Mouse (Mus musculus) adrenal gland, postnatal 14 days (tissue): Measurements from ENCODE around the gene Fbxo6. TPM values are rescaled to one million over a fixed set of nuclear protein-coding genes. Genes with fewer than 3 reads are reported as not detected.
"Not testable (repeated sequence)": the region's sequence is repeated elsewhere in the genome, so short reads cannot be mapped to it uniquely, and the experiment has no call there.

Experiments
- DNase-seq: peaks from one replicate; pipeline ENCODE4 v3.0.0; 2021; ENCODE audit warnings: mixed read lengths
- long read RNA-seq, 2 experiments: library from polyadenylated mRNA; stranded (forward); transcript quantifications; one replicate each; pipeline ENCODE4 v2.0.0; 2021
- total RNA-seq: library from RNA; stranded (reverse); gene quantifications from 2 replicates; pipeline ENCODE4 v1.2.3, GENCODE M21; 2021

Gene Fbxo6
- 30.7 and 31.0 TPM in 2 replicates for total RNA-seq
- long read RNA-seq, experiment 1, transcript Fbxo6-202 (6 exons, 1,163 nt): minor isoform, 10 of 66 reads
- long read RNA-seq, experiment 1, transcript Fbxo6-201 (6 exons, 1,346 nt): minor isoform, 13 of 66 reads
- long read RNA-seq, experiment 1, transcript Fbxo6-206 (6 exons, 811 nt): major isoform, 26 of 66 reads
- long read RNA-seq, experiment 1, transcript Fbxo6-208 (6 exons, 1,240 nt): minor isoform, 9 of 66 reads
- long read RNA-seq, experiment 1, partial matches to known transcripts: 0 of 66 reads
- long read RNA-seq, experiment 1, other reads (novel, unspliced or antisense): 4 of 66 reads
- long read RNA-seq, experiment 2, transcript Fbxo6-202 (6 exons, 1,163 nt): minor isoform, 5 of 40 reads
- long read RNA-seq, experiment 2, transcript Fbxo6-201 (6 exons, 1,346 nt): major isoform, 18 of 40 reads
- long read RNA-seq, experiment 2, transcript Fbxo6-206 (6 exons, 811 nt): minor isoform, 12 of 40 reads
- long read RNA-seq, experiment 2, partial matches to known transcripts: 0 of 40 reads
- long read RNA-seq, experiment 2, other reads (novel, unspliced or antisense): 1 of 40 reads

DNA sequence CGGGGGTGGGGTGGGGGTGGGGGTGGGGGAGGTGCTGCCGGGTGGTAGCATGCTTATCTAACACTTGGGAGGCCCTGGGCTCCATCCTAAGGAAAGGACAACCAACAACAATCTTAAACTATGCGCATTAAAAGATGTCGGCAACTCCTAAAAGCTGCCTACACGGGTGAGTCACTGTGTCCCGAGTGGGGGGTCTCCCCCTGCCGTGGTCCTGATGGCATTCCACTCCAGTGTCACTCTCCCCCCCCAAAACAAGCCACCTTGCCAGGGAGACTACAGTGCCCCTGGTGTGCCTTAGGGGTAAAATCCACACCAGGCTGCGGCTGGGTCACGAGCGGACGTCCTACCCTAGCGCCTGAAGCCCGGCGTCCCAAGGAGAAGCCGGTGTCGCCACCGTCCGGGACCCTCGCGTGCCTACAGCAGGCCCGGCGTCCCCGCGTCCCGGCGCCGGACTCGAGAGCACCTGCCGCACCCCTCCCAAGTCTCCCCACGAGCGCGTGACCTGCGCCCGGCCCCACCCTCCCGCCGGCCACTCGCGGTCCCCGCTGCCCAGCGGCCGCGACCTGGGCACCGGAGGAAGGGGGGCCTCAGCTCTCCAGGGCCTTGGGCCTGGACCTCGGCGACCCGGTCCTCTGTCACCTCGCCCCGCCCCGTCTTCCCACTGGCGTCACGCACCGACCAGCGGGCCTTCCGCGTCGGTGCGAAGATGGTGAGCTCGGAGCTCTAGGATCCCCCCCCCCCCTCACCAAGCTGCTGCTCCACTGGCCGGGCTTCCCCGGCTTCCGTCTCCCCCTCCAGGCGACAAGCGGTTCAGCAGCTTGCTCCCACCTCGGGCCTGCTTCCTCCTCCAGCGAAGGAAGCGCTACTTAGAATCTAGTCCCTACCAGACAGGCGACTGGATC lies at the start of gene Fbxo6:
Gene Fbxo6, minus strand, starts transcription at position 874 of the 902 bp plus-strand sequence.
- DNase-seq: peak; percentile 94

DNA sequence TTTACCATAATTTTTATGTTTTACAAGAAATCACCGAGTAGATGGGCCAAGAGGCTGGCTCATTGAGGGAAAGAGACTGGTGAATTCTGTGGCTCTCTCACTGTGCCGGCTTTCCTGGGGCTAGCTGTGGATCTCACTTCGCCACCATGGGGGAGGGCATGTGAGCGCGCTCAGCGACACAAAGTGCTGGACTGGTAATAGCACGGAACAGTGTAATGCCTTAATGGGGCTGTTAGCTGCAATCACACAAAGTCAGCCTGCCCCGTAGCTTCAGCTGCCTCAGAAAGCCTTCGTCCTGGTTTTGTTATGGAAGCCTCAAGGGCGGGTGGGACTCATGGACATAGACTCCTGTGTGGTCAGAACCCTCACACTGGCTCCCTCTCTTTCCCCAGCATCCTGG lies 46.8 kb upstream of the Fbxo6 start:
- no peak for DNase-seq

- DNase-seq: no peak
Observed at GRCm38 (mm10) chr4:148194400-148194799, 42.5 kb upstream of the Fbxo6 start.

- no peak for DNase-seq
Observed at GRCm38 (mm10) chr4:148192707-148193245, 40.8 kb upstream of the Fbxo6 start.

DNA sequence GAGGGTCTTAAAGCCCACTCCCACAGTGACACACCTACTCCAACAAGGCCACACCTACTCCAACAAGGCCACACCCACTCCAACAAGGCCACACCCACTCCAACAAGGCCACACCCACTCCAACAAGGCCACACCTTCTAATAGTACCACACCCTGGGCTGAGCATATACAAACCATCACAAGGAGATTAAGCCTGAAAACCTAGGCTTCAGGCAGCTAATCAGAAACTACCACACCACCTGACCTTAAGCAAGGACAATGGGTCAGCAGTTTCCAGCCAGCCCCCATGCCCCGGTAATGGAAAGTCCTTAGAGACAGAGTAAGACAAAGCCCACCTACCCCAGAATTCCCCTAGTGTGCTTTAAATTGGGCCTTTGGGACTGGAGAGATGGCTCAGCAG lies 36.8 kb upstream of the Fbxo6 start:
- not testable (repeated sequence) for DNase-seq

- DNase-seq: no peak
Observed at GRCm38 (mm10) chr4:148185819-148186218, 33.9 kb upstream of the Fbxo6 start.

DNA sequence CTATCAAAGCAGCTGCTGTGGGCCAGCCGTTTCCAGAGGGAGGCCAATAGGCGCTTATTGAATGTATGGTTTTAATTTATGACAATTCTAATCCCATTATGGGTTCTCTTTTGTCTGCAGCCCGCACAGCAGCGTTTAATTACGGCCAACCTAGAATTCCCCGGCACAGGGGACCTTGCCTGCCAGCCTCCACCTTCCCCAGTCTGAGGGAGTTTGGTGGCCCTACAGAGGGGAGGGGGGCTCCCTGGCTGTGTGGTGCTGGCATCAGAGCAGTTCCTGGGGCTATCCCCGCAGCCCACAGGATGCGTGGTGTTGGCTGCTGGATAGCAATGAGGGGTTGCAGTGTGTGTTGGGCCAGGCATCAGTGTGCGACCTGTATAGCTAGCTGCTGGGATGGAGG lies 32.6 kb upstream of the Fbxo6 start:
- DNase-seq: no peak

GRCm38 (mm10) chr4:148182363-148182762 lies 30.4 kb upstream of the Fbxo6 start:
- DNase-seq: no peak

GRCm38 (mm10) chr4:148181483-148181882 lies 29.5 kb upstream of the Fbxo6 start:
- no peak for DNase-seq

GRCm38 (mm10) chr4:148177716-148178115 lies 25.8 kb upstream of the Fbxo6 start:
- DNase-seq: no peak

- DNase-seq: not testable (repeated sequence)
Observed at GRCm38 (mm10) chr4:148176603-148177002, 24.7 kb upstream of the Fbxo6 start.

GRCm38 (mm10) chr4:148174495-148174862 lies 22.5 kb upstream of the Fbxo6 start:
- no peak for DNase-seq

DNA sequence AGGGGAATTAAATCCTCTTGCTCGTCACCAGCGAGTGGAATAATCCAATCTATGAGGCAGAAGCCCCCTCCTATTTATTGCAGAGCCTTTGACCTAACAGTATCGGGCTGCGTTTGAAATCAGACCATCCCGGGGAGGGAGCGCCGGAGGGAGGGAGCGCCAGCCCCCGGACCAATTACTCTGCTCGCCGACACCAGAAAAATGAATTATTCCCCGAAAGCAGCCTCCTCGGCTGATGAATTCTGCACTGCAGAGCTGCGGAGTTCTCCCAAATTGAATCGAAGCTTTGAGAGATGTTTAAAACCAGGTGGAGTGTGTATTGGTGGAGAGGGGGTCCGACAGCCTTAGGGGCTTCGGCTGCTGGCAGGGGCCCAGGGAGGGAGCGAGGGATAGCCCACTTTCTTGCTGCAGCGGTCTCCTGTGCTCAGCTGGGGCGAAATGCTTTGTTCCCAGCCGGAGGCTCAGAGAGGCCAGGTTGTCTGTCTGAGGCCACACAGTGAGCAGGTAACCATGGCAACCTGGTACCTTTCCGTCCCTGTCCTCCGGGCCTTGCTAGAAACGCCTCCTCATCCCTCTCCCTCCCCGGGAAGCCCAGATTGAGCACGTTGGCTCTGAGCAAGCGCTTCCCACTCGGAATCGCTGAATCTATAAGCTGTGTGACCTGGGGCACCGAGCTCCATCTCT lies 22.0 kb upstream of the Fbxo6 start:
- no peak for DNase-seq

DNA sequence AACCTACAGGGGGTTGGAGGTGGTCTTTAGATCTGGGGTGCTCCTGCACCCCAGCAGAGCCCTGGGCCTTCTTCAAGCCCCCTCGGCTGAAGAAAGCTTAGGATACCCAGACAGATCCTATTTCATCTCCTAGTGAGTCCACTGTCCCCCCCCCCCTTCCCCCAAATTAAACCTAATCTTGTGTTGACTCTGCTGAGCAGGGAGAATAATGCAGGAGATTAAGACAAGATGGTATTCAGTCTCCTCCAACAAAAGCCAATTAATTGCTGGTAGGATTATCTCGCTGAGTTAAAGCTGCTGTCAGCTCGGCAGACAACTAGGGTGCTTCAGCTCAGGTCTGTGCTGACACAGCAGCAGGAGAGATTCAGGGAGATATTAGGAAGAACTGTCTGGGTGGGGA lies 19.3 kb upstream of the Fbxo6 start:
- no peak for DNase-seq

- DNase-seq: peak; percentile 67
Observed at GRCm38 (mm10) chr4:148170842-148171241, 18.9 kb upstream of the Fbxo6 start.

GRCm38 (mm10) chr4:148169586-148169985 lies 17.6 kb upstream of the Fbxo6 start:
- DNase-seq: no peak

- DNase-seq: peak; percentile 72
Observed at GRCm38 (mm10) chr4:148168287-148168686, 16.3 kb upstream of the Fbxo6 start.

DNA sequence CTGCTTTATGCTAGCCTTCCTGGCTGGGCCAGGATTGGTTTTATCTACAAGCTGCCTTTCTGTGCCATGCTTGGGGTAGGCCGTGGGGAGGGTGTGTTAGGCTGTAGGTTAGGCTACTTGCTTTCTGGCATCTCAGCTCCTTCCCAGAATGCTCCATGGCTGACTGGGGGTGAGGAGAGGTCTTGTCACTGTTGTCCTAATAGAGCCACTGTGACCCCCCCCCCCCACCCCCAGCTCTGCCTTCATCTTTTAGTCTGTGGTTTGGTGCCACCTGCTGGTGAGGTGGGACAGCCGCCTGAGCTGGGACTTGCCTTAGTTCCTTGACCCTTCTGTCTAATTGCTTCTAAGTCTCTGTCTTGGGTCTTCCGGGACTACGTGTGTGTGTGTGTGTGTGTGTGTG lies 15.0 kb upstream of the Fbxo6 start:
- peak; percentile 85 for DNase-seq

DNA sequence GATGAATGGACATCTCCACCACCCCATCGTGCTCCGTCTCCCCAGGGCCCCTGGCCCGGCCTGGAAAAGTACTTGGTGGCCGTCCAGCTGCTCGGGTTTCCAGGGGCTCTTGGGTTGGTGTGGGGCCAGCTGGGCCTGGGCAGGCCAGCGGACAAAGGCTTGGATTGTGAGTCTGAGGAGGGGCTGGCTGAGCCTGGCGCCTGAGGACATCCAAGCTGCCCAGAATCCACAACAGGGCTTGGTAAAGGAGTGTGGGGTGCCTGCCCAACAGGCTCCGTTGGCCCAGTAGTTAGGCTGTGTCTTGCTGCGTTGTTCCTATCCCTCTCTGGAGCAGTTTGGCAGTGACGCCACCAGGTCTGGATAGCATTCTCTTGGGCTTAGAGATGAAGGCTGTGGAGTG lies 14.5 kb upstream of the Fbxo6 start:
- DNase-seq: no peak

GRCm38 (mm10) chr4:148165551-148165950 lies 13.6 kb upstream of the Fbxo6 start:
- no peak for DNase-seq

GRCm38 (mm10) chr4:148164461-148164860 lies 12.5 kb upstream of the Fbxo6 start:
- no peak for DNase-seq

DNA sequence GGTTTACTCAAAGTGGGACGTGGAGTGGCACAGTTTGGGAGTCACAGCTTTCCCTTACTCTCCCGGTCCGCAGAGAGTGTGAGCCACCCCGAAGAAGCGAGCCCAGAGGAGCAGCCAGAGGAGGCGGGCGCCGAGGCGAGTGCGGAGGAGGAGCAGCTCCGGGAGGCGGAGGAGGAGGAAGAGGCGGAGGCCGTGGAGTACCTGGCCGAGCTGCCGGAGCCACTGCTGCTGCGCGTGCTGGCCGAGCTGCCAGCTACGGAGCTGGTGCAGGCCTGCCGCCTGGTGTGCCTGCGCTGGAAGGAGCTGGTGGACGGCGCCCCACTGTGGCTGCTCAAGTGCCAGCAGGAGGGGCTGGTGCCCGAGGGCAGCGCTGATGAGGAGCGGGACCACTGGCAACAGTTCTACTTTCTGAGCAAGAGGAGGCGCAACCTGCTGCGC lies 12.1 kb upstream of the Fbxo6 start:
- DNase-seq: peak; percentile 89
